Mouse (Mus musculus) spleen, adult 2 months (tissue): ENCODE results near the gene Aldh1a7. TPM values are rescaled to one million over a fixed set of nuclear protein-coding genes. Genes with fewer than 3 reads are reported as not detected.
"Not testable (repeated sequence)": the region's sequence is repeated elsewhere in the genome, so short reads cannot be mapped to it uniquely, and the experiment has no call there.

Experiments used
- DNase-seq, 2 experiments: peaks; one replicate each; pipeline versions ENCODE4 v3.0.0 to v3.0.0-alpha.2; 2012 to 2021; ENCODE audit warnings: low spot score in 2 of 2, low read depth in 1 of 2
- H3K27ac ChIP-seq: fragments of 200-500 bp; 2 replicates; pipeline ENCODE4 v1.5.1; 2012; ENCODE audit warnings: low read length, inconsistent platforms; ENCODE audit not compliant: insufficient read depth
- H3K27me3 ChIP-seq: fragments of 200-500 bp; 2 replicates; pipeline ENCODE4 v1.6.1; 2012; ENCODE audit warnings: mild to moderate bottlenecking, moderate library complexity, low read length, inconsistent platforms; ENCODE audit not compliant: control insufficient read depth, insufficient read depth
- H3K36me3 ChIP-seq: fragments of 200-500 bp; 2 replicates; pipeline ENCODE4 v1.6.1; 2012; ENCODE audit warnings: mild to moderate bottlenecking, low read length, inconsistent platforms; ENCODE audit not compliant: control insufficient read depth, insufficient read depth
- H3K4me1 ChIP-seq: fragments of 200-500 bp; 2 replicates; pipeline ENCODE4 v1.6.1; 2011; ENCODE audit warnings: inconsistent platforms; ENCODE audit not compliant: control insufficient read depth, insufficient read depth, insufficient read length
- H3K4me3 ChIP-seq: fragments of 200-500 bp; 2 replicates; pipeline ENCODE4 v1.5.1; 2011; ENCODE audit warnings: mild to moderate bottlenecking, inconsistent platforms; ENCODE audit not compliant: insufficient read depth, insufficient read length; ENCODE audit errors: extremely low read depth
- CTCF ChIP-seq: fragments of 200-500 bp; IDR thresholded peaks from 2 replicates; pipeline ENCODE4 v1.5.1; 2011; ENCODE audit warnings: mild to moderate bottlenecking, inconsistent platforms; ENCODE audit not compliant: insufficient read depth, insufficient read length, insufficient replicate concordance; ENCODE audit errors: extremely low read depth
- POLR2A ChIP-seq: fragments of 200-500 bp; IDR thresholded peaks from 2 replicates; pipeline ENCODE4 v1.6.1; 2011; ENCODE audit warnings: low read depth, low read length, inconsistent platforms
- WGBS: fragments of 180-500 bp; shearing (Covaris S2); methylation state at CpG from one replicate; pipeline ENCODE4 v1.1.7; 2018; 5-methylcytosine and 5-hydroxymethylcytosine counted together
- polyA plus RNA-seq: library from polyadenylated mRNA; depleted of rRNA; stranded (reverse); fragments of >200 nt; gene quantifications from 2 replicates; pipeline ENCODE4 v1.2.3, GENCODE M21; 2012

Aldh1a7 gene
- polyA plus RNA-seq, 1 experiment, result 0.56 TPM

GRCm38 (mm10) chr19:20706747-20707146 is 20.6 kb downstream of the Aldh1a7 start:
- no peaks in the 10 kb centered on the region for H3K27me3 ChIP-seq
- no peak for TF ChIP-seq CTCF
- TF ChIP-seq POLR2A, result no peak
- no peaks in the 10 kb centered on the region for H3K36me3 ChIP-seq
- no peak overlapping the region for H3K27ac ChIP-seq
- DNase-seq, result no peak
- 17% methylated on average over 4 of the region's 4 CpGs for WGBS
- H3K4me3 ChIP-seq, result no peak overlapping the region
- H3K4me1 ChIP-seq, result no peaks in the 10 kb centered on the region

- TF ChIP-seq CTCF (no peak), POLR2A (no peak)
- Histone ChIP-seq H3K4me1 (no peaks in the 10 kb centered on the region), H3K27me3 (no peaks in the 10 kb centered on the region), H3K4me3 (no peak overlapping the region), H3K27ac (no peak overlapping the region), H3K36me3 (no peaks in the 10 kb centered on the region)
- no peak for DNase-seq
- 88% methylated on average over 3 of the region's 3 CpGs for WGBS
These were observed 25.3 kb downstream of the Aldh1a7 start for GRCm38 (mm10) chr19:20702074-20702473.

DNA sequence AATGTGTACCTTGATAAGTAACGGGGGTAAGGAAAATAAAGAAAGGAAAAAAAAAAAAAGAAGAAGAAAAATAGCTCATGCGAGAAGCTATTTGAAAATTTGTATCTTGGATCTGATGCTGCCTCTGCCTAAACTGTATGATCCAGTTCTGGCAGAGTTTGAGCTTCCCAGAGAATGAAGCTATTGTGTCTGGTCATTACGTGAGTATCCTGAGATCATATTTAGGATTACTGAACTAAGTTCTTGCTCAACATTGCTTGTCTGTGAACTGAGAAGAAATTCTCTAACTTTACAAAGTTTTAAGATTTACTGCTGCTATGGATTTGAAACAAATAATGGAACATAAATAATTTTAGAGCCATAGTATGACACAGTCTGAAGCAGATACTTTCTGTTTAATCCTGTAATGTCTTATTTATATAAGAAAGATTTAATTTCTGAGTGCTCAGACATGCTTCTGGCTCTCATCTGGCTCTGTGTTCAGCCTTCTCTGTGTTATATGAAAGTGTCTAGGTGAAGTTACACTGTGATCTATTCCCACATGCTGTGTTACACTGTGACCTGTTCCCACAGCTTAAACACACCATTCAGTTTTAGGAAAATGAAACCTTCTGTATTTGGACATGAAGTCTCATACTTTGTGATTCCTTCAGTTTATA is 49.5 kb downstream of the Aldh1a7 start:
- 84% methylated on average over 3 of the region's 3 CpGs for WGBS
- no peak for DNase-seq

DNA sequence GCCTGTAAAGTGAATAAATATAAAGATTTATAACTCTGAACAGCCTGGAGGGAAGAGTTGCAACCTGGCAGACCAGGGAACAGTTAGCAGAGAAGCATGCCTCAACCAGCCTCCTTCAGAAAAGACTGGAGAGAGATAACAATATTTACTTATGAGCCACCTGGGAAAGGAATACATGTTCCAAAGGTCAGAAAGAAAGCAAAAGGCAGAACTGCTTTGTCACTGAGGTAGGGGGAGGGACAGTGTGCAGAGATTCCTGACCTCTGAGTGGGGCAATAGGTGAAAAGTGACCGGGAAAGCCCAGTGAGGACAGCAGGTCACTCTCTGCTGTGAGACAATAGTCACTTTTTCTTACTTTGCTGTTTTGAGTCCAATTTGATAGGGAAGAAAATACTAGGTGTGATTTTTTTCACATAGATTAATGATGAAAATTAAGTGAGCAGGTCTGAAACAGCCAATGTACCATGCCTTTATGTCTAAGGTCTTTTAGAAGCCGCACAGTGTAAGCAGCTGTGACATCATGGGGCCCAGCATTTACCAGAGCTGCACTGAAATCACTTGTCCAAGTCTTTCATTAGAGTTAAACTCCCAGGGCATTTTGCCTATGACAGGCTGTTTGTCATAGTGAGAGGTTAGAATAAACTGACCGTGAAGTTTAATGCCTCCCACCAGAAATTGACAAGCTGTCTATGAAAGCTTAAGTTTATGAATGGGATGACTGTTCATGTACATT is 73.1 kb downstream of the Aldh1a7 start:
- Histone ChIP-seq H3K27ac (no peak overlapping the region), H3K36me3 (no peaks in the 10 kb centered on the region), H3K4me1 (no peaks in the 10 kb centered on the region), H3K4me3 (no peak overlapping the region), H3K27me3 (no peaks in the 10 kb centered on the region)
- no peak for DNase-seq
- TF ChIP-seq POLR2A, result no peak
- no peak for TF ChIP-seq CTCF
- 84% methylated on average over 3 of the region's 3 CpGs for WGBS

More for the DNA sequence above, 49.5 kb downstream of the Aldh1a7 start:
- Histone ChIP-seq H3K4me1 (no peaks in the 10 kb centered on the region), H3K36me3 (no peaks in the 10 kb centered on the region), H3K27me3 (no peaks in the 10 kb centered on the region), H3K27ac (no peak overlapping the region), H3K4me3 (no peak overlapping the region)
- TF ChIP-seq CTCF, result no peak
- TF ChIP-seq POLR2A, result no peak

GRCm38 (mm10) chr19:20653082-20653676 is 74.2 kb downstream of the Aldh1a7 start:
- DNase-seq, result no peak

DNA sequence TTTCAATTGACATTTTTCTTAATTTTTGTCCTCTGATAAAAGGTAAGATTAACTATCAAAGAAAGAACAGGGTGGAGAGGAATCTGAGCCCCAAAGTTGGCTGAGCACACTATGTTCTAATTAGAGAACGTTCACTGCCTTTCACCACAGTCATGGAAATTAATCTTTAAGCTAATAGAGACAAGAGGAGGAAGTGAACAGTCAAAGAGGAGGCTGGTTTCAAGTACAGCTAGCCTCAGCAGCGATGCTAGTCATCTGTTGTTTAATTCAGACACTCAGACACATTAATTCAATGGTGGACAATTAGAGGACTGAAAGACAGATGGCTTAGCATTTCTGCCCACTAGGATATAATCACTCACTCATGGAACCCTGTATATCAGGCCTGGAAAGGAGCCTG is 77.4 kb downstream of the Aldh1a7 start:
- no peak overlapping the region for H3K27ac ChIP-seq
- no peaks in the 10 kb centered on the region for H3K27me3 ChIP-seq
- no peak overlapping the region for H3K4me3 ChIP-seq
- no peaks in the 10 kb centered on the region for H3K4me1 ChIP-seq
- no peaks in the 10 kb centered on the region for H3K36me3 ChIP-seq
- TF ChIP-seq CTCF, result no peak
- TF ChIP-seq POLR2A, result no peak
- WGBS, result 35% methylated on average over 2 of the region's 2 CpGs
- no peak for DNase-seq

More at GRCm38 (mm10) chr19:20653082-20653676, 74.2 kb downstream of the Aldh1a7 start:
- no peak overlapping the region for H3K27ac ChIP-seq
- 80% methylated on average over 1 of the region's 1 CpGs for WGBS
- no peaks in the 10 kb centered on the region for H3K27me3 ChIP-seq
- no peaks in the 10 kb centered on the region for H3K36me3 ChIP-seq
- no peak for TF ChIP-seq POLR2A
- no peak for TF ChIP-seq CTCF
- H3K4me3 ChIP-seq, result no peak overlapping the region
- H3K4me1 ChIP-seq, result no peaks in the 10 kb centered on the region

DNA sequence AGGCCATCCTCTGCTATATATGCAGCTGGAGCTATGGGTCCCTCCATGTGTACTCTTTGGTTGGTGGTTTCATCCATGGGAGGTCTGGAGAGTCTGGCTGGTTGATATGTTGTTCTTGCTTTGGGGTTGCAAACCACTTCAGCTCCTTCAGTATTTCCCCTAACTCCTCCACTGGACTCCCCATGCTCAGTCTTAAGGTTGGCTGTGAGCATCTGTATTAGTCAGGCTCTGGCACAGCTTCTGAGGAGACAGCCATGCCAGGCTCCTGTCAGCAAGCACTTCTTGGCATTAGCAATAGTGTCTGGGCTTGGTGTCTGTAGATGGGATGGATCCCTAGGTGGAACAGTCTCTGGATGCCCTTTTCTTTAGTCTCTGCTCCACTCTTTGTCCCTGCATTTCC is 79.9 kb downstream of the Aldh1a7 start:
- H3K27ac ChIP-seq, H3K4me1 ChIP-seq, DNase-seq, H3K36me3 ChIP-seq, H3K27me3 ChIP-seq, H3K4me3 ChIP-seq: not testable (repeated sequence)
